Mouse (Mus musculus): ENCODE measurements at regions not wholly inside any gene's neighbourhood (a gene's known extent, or its start where the extent isn't known, plus 50 kb on each side); places are given as distances from the start of the nearest gene placed in this dataset.

- no peak for TF ChIP-seq CTCF (IDR thresholded peaks at IDR 0.05; ENCODE audit: low read depth)
- no peak for TF ChIP-seq EP300 (optimal IDR thresholded peaks at IDR 0.05)
Measured at GRCm38 (mm10) chr1:94804877-94805276, 508.5 kb upstream of the Fam174a start.
